Mouse (Mus musculus): Measurements from ENCODE around the gene Dnajc13.

DNA sequence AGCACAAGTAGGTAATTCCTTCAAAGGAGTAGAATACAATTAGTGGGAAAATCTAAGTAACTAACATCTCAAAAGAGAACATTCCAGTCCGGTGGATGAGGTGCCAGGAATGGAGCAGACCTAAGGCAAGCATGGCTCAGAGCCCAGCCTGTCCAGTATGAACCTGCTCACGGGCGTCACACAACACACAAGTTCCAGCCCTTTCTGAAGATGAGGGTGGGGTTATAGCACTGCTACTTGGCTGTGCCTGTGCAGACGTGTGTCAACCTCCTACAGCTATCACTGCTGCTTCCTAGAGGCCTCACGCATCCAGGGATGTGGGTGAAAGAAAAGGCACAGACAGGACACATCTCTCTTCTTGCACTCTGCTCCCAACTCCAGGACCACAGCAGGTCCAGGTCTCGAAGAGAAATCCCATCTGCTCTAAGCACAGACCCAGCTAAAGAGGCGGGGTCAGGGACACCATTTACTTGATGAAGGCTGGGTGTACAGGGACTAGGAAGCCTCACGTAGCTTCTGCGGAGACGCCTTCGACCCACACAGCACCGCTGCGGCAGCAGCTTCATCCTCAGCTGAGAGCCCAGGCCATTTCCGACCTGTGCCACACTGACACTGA, 107.5 kb downstream of the Dnajc13 start:
- TF ChIP-seq POLR2A (IDR thresholded peaks at IDR 0.05; ENCODE audit: borderline replicate concordance, extremely low read depth, insufficient read depth, insufficient read length, poor library complexity, severe bottlenecking) (no peak), CTCF (IDR thresholded peaks at IDR 0.05; ENCODE audit: borderline replicate concordance, extremely low read depth, insufficient read depth, insufficient read length) (no peak)

All from brain, embryonic 14.5 days (tissue).